Mouse (Mus musculus) cerebellum, postnatal 10 days (tissue): ENCODE measurements around the gene Ryr1.

ENCODE experiments used
- DNase-seq, 2 experiments: peaks; one replicate each; pipeline ENCODE4 v3.0.0; 2021; ENCODE audit warnings: mixed read lengths in 2 of 2

Ryr1 gene

DNA sequence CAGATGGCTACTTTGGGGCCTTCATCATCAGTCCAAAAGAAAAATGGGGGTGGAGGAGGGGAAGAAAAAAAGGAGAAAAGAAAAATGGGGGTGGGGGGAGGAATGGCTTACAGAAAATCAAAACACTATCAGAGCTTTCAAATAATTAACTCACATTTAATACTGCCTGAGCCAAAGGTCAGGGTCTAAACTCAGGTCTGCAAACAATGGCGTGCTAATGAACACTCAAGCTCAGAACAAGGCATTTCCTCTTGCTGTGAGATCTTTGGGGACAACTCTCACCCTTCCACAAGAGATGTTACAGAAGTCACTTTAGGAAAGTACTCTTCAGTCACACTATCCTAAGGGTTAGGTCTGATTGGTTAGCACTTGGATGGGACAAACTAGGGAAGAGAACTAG is 166.2 kb downstream of the Ryr1 start:
- no peak for DNase-seq

DNA sequence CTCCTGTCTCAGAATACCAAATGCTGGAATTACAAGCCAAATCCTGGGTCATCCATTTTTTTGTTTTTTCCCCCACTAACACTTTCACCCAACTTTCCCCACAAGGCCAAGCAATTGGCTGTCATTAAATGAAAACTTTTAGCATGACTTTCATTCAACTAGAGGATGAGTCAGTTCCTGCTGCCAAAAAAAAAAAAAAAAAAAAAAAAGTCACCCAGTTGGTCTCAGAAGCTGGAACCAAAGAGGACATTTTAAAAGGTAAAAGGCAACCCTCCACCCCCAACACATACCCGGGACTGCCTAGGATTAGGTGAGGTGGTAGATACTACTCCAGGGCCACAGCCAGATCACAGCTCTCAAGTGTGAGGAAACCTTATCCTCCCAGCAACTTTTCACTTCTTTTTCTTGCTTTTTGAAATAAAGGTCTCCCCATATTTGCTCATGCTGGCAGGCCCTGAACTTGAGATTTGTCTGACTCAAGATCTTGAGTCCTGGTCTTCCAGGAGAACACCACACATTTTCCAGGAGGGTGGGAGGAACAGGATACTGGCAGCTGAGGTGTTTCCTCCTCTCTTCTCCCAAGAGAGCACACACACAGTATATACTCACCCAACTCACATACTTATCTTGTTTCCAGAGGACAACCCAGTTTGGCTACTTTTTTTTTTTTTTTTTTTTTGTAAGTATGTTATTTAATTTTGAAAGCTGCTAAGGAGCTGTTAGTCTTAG is 166.8 kb downstream of the Ryr1 start:
- no peak for DNase-seq

DNA sequence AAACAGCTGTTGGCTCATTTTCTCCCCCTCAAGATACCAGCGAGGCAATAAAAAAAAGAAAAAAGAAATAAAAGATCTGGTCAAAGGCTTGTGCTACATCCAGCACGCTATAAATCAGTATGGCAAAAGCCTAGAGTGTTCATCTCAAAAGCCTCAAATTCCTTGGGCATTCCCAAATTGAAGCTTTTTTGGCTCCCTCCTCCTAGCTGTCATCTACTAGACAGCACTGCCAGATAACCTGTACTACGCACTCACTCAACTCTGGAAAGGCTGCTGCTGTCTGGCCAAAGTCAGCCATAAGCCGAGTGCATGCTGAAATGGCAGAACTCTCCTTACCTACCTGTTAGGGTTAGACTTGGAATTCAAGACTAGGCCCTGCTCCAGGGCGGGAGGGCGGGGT is 167.7 kb downstream of the Ryr1 start:
- no peak for DNase-seq

DNA sequence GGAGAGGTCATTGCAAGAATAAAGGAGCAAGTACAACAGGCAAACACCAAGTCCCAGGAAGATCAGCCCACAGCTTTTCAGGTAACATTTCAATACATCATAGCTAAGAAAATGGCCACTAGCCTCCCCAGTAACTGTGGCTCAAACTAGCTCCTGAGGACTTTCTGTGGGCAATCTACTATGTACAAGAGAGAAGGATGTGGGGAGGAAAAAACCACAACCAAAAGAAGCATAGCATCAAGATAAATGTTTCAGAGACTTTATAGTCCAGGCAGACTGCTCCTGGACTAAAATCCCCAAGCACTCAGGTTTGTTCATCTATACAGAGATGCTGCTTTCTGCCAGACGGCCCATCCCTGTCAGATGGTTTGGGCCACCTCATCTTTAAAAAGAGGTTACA is 168.7 kb downstream of the Ryr1 start:
- DNase-seq: no peak

DNA sequence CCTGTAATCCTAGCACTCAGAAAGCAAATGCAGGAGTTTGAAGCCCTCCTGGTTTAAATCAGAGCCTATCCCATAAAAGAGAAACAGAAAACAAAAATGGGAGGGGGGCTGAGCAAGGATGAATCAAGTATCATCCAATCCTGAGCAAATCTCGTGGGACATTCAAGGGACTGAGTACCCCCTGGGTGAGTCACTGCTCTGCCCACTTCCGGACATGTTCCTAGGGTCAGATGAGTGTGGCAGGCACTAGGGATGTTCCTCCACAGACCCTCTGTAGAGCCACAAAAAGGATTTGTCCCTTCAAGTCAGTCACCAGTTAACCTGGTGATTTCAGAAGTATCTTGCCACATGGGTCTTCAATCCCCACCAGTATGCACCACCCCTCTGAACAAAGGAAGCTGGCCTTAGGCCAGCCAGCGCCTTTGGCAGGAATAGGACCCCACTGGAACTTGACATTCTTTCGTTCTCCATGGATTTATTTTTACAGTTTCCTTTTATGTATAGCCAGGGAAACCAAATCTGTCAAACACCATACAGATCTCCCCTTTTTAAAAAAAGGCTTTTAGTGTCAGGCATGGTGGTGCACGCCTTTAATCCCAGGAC is 169.6 kb downstream of the Ryr1 start:
- DNase-seq: peak in 1 of 2 experiments; percentile 29

DNA sequence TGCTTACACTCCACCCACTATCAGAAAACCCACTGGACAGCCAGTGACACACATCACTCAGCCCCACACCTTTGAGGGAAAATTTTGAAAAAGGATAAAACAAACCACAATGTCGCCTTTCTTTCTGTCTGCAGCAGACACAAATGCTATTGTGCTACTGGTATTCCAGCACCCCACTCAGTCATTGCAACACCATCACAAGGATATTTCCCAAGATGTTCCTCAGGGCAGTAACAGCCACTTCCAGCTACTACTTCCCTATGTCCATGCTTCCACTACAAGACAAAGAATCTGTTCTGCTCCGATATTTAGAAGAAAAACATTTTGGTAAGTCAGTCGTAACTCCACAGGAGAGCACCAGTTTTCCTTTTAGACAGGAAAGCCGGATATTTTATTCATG is 170.2 kb downstream of the Ryr1 start:
- no peak for DNase-seq

DNA sequence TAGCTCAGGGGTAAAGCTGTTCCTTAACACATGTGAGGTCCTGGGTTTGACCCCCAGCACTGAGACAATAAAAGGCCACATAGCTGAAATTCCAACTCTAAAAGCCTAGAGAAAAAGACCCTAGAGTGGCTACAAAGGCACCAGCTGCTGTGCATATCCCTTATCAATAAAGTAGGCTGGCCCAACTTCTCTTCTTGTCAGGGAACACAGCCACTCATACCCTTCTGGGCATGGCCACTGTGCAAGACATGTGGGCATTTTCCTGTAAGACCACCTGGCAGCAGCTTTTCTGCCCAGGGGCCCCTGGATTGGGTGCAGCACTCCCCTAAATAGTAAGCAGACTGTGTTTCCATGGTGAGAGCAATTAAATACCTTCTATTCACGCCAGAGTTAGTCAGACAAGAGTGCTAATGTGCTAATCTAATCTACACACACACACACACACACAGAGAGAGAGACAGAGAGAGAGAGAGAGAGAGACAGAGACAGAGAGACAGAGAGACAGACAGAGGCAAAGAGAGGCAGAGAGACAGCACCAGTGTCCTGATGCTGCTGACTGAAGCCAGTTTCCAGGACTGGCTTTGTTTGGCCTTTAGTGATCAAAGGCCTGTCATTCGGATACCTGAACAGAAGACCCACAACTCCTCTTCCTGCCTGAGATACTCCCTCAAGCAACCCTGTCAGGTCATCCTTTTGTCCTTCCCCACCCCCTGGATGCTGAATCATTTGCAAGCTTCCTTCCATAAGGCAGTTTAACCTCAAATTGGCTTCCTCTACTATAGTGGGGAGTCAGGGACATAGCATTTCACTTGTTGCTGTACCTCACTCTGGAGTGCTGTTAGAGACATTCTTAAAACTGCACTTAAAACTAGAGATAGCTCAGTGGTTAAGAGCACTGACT is 171.3 kb downstream of the Ryr1 start:
- DNase-seq: no peak
